Mouse (Mus musculus) stomach, postnatal 0 days (tissue): Measurements from ENCODE around the gene Dock8. TPM values are rescaled to one million over a fixed set of nuclear protein-coding genes. Genes with fewer than 3 reads are reported as not detected.

Experiments used
- ATAC-seq: fragments of 200-750 bp; cut with Nextera tagmentation; 2 replicates; pipeline ENCODE4 v1.8.0; 2017; ENCODE audit not compliant: low FRiP score, low TSS enrichment
- DNase-seq: peaks from one replicate; pipeline ENCODE4 v3.0.0-alpha.2; 2016; ENCODE audit warnings: low spot score
- H3K27ac ChIP-seq: fragments of 300-500 bp; sonication (generic); replicated peaks from 2 replicates; pipeline ENCODE4 v1.5.1; 2014; ENCODE audit warnings: mild to moderate bottlenecking, control low read depth
- H3K27me3 ChIP-seq: fragments of 300-500 bp; sonication (generic); 2 replicates; pipeline ENCODE4 v1.6.1; 2014; ENCODE audit warnings: low read length; ENCODE audit not compliant: control insufficient read depth, insufficient read depth
- H3K36me3 ChIP-seq: fragments of 300-500 bp; sonication (generic); 2 replicates; pipeline ENCODE4 v1.6.1; 2014; ENCODE audit warnings: low read length, mixed read lengths; ENCODE audit not compliant: control insufficient read depth, insufficient read depth
- H3K4me1 ChIP-seq: fragments of 300-500 bp; sonication (generic); replicated peaks from 2 replicates; pipeline ENCODE4 v1.6.1; 2014; ENCODE audit warnings: antibody characterized with exemption; ENCODE audit not compliant: control insufficient read depth, insufficient read depth
- H3K4me2 ChIP-seq: fragments of 300-500 bp; sonication (generic); replicated peaks from 2 replicates; pipeline ENCODE4 v1.6.1; 2014; ENCODE audit warnings: low read depth, mild to moderate bottlenecking, control low read depth, moderate library complexity
- H3K4me3 ChIP-seq: fragments of 300-500 bp; sonication (generic); 2 replicates; pipeline ENCODE4 v1.5.1; 2014; ENCODE audit warnings: low read depth, low read length, control low read depth
- H3K9ac ChIP-seq: fragments of 300-500 bp; sonication (generic); 2 replicates; pipeline ENCODE4 v1.6.1; 2014; ENCODE audit warnings: mild to moderate bottlenecking, low read length, control low read depth, mixed read lengths
- H3K9me3 ChIP-seq: fragments of 300-500 bp; sonication (generic); 2 replicates; pipeline ENCODE4 v1.6.1; 2016; ENCODE audit warnings: low read length; ENCODE audit not compliant: control insufficient read depth
- CTCF ChIP-seq: IDR thresholded peaks from 2 replicates; pipeline ENCODE4 v1.5.1; 2016; ENCODE audit warnings: antibody characterized with exemption, low read depth, mild to moderate bottlenecking, moderate library complexity
- EP300 ChIP-seq: optimal IDR thresholded peaks from 2 replicates; pipeline ENCODE3; 2016; ENCODE audit warnings: antibody characterized with exemption
- WGBS: fragments of 180-500 bp; shearing (Covaris S2); extraction: QIAGEN DNeasy Blood & Tissue Kit; methylation state at CpG from one replicate; pipeline ENCODE4 v1.1.7; 2014; 5-methylcytosine and 5-hydroxymethylcytosine counted together
- polyA plus RNA-seq: library from polyadenylated mRNA; unstranded; fragments of >200 nt; fragmentation: Nextera tagmentation; extraction: Ambion mirVana; gene quantifications from 2 replicates; pipeline ENCODE4 v1.2.1, GENCODE M21; 2015

The Dock8 gene
- polyA plus RNA-seq, 1 experiment from 2014 or later, result 3.4 TPM

- Histone ChIP-seq H3K4me1 (no peaks in the 10 kb centered on the region), H3K4me2 (no peak overlapping the region), H3K9ac (no peak overlapping the region), H3K36me3 (no peaks in the 10 kb centered on the region), H3K4me3 (no peak overlapping the region), H3K27me3 (no peaks in the 10 kb centered on the region), H3K9me3 (no peaks in the 10 kb centered on the region), H3K27ac (no peak overlapping the region)
- ATAC-seq (no peak), DNase-seq (peak; percentile 12)
- TF ChIP-seq EP300 (no peak), CTCF (no peak)
- WGBS, result 94% methylated on average over 7 of the region's 7 CpGs
These were observed 53.0 kb downstream of the Dock8 start for GRCm38 (mm10) chr19:25052355-25052754.

DNA sequence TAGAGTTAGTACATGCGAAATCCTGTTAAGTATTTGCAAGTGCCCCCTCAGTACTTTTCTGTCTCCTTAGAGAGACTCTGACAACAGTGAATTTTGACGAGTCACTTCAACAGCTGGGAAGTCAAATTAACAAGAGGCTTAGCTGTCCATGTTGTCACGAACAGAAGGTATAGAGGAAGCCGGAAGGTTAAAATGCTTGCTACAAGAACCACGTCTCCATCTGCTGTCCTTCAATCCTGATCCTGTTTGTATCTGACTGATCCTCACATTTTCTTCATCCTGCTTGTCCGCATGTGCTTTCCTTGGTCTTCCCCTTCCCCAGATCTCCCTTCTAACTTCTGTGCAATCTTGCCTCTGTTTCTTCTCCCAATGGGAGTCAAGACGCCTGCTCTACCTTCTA, 53.8 kb downstream of the Dock8 start:
- H3K27ac ChIP-seq, result no peak overlapping the region
- H3K36me3 ChIP-seq, result no peaks in the 10 kb centered on the region
- H3K27me3 ChIP-seq, result no peaks in the 10 kb centered on the region
- ATAC-seq (no peak), DNase-seq (no peak)
- H3K4me1 ChIP-seq, result no peaks in the 10 kb centered on the region
- 70% methylated on average over 7 of the region's 7 CpGs for WGBS
- H3K4me2 ChIP-seq, result no peak overlapping the region
- no peaks in the 10 kb centered on the region for H3K9me3 ChIP-seq
- H3K9ac ChIP-seq, result no peak overlapping the region
- H3K4me3 ChIP-seq, result no peak overlapping the region
- TF ChIP-seq CTCF (no peak), EP300 (no peak)

DNA sequence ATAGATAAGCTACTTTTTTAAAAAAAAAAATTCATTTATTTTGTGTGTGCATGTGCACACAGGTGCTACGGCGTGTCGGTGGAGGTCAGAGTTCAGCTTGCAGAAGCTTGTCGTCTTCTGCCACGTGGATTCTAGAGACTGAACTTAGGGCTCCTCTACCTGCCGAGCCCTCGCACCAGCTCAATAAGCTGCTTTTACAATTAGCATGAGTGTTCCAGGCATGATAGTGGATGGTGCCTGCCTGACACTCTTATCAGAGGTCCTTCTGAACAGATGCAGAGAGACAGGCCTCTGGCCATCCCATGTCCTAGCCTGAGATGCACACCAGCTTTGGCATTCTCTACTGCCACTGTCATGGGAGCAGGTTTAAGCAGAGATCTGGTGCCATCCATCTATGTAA, 55.7 kb downstream of the Dock8 start:
- ATAC-seq, result no peak
- TF ChIP-seq CTCF (no peak), EP300 (no peak)
- 75% methylated on average over 7 of the region's 7 CpGs for WGBS

DNA sequence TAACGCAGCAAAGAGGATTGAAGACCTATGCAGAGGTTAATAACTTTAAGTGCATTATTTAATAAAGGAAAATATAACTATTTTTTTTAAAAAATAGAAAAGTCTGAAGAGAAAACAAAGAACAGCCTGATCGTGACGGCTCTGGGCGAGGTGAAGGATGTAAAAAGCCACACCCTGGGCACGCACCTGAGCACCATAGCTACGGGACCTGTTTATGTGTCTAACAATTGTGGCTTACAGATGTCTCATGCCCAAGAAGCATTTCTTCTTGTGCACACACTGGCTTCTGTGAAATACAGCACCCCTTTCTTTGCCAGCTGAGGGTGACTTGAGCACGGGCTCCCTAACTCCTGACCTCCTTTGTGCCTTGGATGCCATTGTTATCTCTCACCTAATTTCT, 56.2 kb downstream of the Dock8 start:
- Histone ChIP-seq H3K27me3 (no peaks in the 10 kb centered on the region), H3K36me3 (no peaks in the 10 kb centered on the region), H3K9me3 (no peaks in the 10 kb centered on the region), H3K9ac (no peak overlapping the region), H3K27ac (no peak overlapping the region), H3K4me1 (0 out of 2 replicates have a peak, but pooled peaks cover 3% of the 10 kb centered on the region), H3K4me3 (no peak overlapping the region), H3K4me2 (no peak overlapping the region)
- peak; percentile 43 for DNase-seq
- WGBS, result 64% methylated on average over 7 of the region's 7 CpGs
- no peak for TF ChIP-seq EP300
- TF ChIP-seq CTCF, result no peak
- peak; percentile 84 for ATAC-seq

More for the DNA sequence above, 55.7 kb downstream of the Dock8 start:
- no peaks in the 10 kb centered on the region for H3K9me3 ChIP-seq
- no peaks in the 10 kb centered on the region for H3K36me3 ChIP-seq
- peak; percentile 13 for DNase-seq
- no peak overlapping the region for H3K4me3 ChIP-seq
- H3K9ac ChIP-seq, result no peak overlapping the region
- H3K4me1 ChIP-seq, result no peaks in the 10 kb centered on the region
- no peaks in the 10 kb centered on the region for H3K27me3 ChIP-seq
- no peak overlapping the region for H3K27ac ChIP-seq
- no peak overlapping the region for H3K4me2 ChIP-seq

- no peak overlapping the region for H3K4me3 ChIP-seq
- no peak overlapping the region for H3K4me2 ChIP-seq
- no peak overlapping the region for H3K27ac ChIP-seq
- no peaks in the 10 kb centered on the region for H3K36me3 ChIP-seq
- no peak for ATAC-seq
- DNase-seq, result no peak
- H3K9ac ChIP-seq, result no peak overlapping the region
- TF ChIP-seq CTCF (no peak), EP300 (no peak)
- H3K4me1 ChIP-seq, result 0 out of 2 replicates have a peak, but pooled peaks cover 3% of the 10 kb centered on the region
- no peaks in the 10 kb centered on the region for H3K27me3 ChIP-seq
- 87% methylated on average over 10 of the region's 10 CpGs for WGBS
- no peaks in the 10 kb centered on the region for H3K9me3 ChIP-seq
These were observed 56.9 kb downstream of the Dock8 start for GRCm38 (mm10) chr19:25056224-25056623.

DNA sequence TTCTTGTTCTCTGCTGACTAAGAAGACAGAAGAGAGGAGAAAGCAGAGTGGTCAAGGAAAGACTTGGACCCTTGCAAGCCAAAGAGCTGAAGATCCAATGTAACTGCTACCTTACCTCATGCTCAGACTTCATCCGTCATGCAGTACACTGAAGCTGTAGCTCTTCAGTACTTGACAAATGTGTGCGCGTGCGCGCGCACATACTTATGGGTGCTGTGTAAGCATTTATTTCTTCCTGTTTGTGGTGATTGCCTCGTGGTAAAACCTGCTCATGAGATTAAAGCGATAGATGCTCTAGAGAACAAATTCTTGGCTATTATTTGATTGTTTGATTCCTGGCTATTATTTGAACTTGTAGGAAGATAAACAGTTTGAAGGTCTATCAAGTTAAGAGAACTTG, 58.5 kb downstream of the Dock8 start:
- no peak for ATAC-seq
- 0 out of 2 replicates have a peak, but pooled peaks cover 3% of the 10 kb centered on the region for H3K4me1 ChIP-seq
- H3K9me3 ChIP-seq, result no peaks in the 10 kb centered on the region
- WGBS, result 82% methylated on average over 8 of the region's 8 CpGs
- TF ChIP-seq CTCF (no peak), EP300 (no peak)
- H3K4me2 ChIP-seq, result no peak overlapping the region
- no peak overlapping the region for H3K27ac ChIP-seq
- H3K36me3 ChIP-seq, result no peaks in the 10 kb centered on the region
- H3K27me3 ChIP-seq, result no peaks in the 10 kb centered on the region
- no peak overlapping the region for H3K9ac ChIP-seq
- no peak overlapping the region for H3K4me3 ChIP-seq
- no peak for DNase-seq
